Mouse (Mus musculus) forebrain, embryonic 16.5 days (tissue): ENCODE measurements around the gene Slc16a11. TPM values are rescaled to one million over a fixed set of nuclear protein-coding genes. Genes with fewer than 3 reads are reported as not detected.

ENCODE experiments used
- ATAC-seq: fragments of 200-750 bp; cut with Nextera tagmentation; 2 replicates; pipeline ENCODE4 v1.8.0; 2017; ENCODE audit warnings: mild to moderate bottlenecking, moderate library complexity
- H3K27ac ChIP-seq: fragments of 300-500 bp; sonication (generic); 2 replicates; pipeline ENCODE4 v1.5.1; 2014; ENCODE audit warnings: low read length, control low read depth
- H3K27me3 ChIP-seq: fragments of 300-500 bp; sonication (generic); replicated peaks from 2 replicates; pipeline ENCODE4 v1.6.1; 2014; ENCODE audit warnings: low read length; ENCODE audit not compliant: control insufficient read depth, insufficient read depth
- H3K36me3 ChIP-seq: fragments of 300-500 bp; sonication (generic); 2 replicates; pipeline ENCODE4 v1.6.1; 2014; ENCODE audit not compliant: control insufficient read depth, insufficient read depth
- H3K4me1 ChIP-seq: fragments of 300-500 bp; sonication (generic); replicated peaks from 2 replicates; pipeline ENCODE4 v1.6.1; 2014; ENCODE audit warnings: low read length; ENCODE audit not compliant: control insufficient read depth, insufficient read depth
- H3K4me2 ChIP-seq: fragments of 300-500 bp; sonication (generic); 2 replicates; pipeline ENCODE4 v1.6.1; 2014; ENCODE audit warnings: mild to moderate bottlenecking, low read length, control low read depth
- H3K4me3 ChIP-seq: fragments of 300-500 bp; sonication (generic); replicated peaks from 2 replicates; pipeline ENCODE4 v1.5.1; 2014; ENCODE audit warnings: mild to moderate bottlenecking, low read length, control low read depth
- H3K9ac ChIP-seq: fragments of 300-500 bp; sonication (generic); replicated peaks from 2 replicates; pipeline ENCODE4 v1.6.1; 2014; ENCODE audit warnings: low read depth, low read length, control low read depth
- H3K9me3 ChIP-seq: fragments of 300-500 bp; sonication (generic); 2 replicates; pipeline ENCODE4 v1.6.1; 2016; ENCODE audit warnings: low read length; ENCODE audit not compliant: control insufficient read depth
- WGBS: fragments of 180-500 bp; shearing (Covaris S2); extraction: QIAGEN DNeasy Blood & Tissue Kit; methylation state at CpG from one replicate; pipeline ENCODE4 v1.1.7; 2014; 5-methylcytosine and 5-hydroxymethylcytosine counted together
- polyA plus RNA-seq: library from polyadenylated mRNA; unstranded; fragments of >200 nt; fragmentation: Nextera tagmentation; extraction: Ambion mirVana; gene quantifications from 2 replicates; pipeline ENCODE4 v1.2.1, GENCODE M21; 2015

Slc16a11 gene
- polyA plus RNA-seq, 1 experiment from 2014 or later, result 4.8 TPM

GRCm38 (mm10) chr11:70193354-70194285, 18.9 kb upstream of the Slc16a11 start:
- 64% methylated on average over 11 of the region's 11 CpGs for whole genome bisulfite sequencing
- H3K4me3 ChIP-seq, result no peak overlapping the region
- H3K27me3 ChIP-seq, result no peaks in the 10 kb centered on the region
- no peaks in the 10 kb centered on the region for H3K36me3 ChIP-seq
- no peak overlapping the region for H3K27ac ChIP-seq
- H3K4me2 ChIP-seq, result no peak overlapping the region
- ATAC-seq, result no peak
- H3K9me3 ChIP-seq, result no peaks in the 10 kb centered on the region
- H3K4me1 ChIP-seq, result no peaks in the 10 kb centered on the region
- no peak overlapping the region for H3K9ac ChIP-seq

GRCm38 (mm10) chr11:70198332-70198731, 14.2 kb upstream of the Slc16a11 start:
- 86% methylated on average over 3 of the region's 3 CpGs for WGBS
- Histone ChIP-seq H3K36me3 (no peaks in the 10 kb centered on the region), H3K4me2 (no peak overlapping the region)

GRCm38 (mm10) chr11:70199107-70199506, 13.4 kb upstream of the Slc16a11 start:
- Histone ChIP-seq H3K27me3 (no peaks in the 10 kb centered on the region), H3K36me3 (no peaks in the 10 kb centered on the region), H3K4me2 (no peak overlapping the region), H3K27ac (no peak overlapping the region), H3K4me3 (no peak overlapping the region), H3K9me3 (no peaks in the 10 kb centered on the region), H3K4me1 (no peaks in the 10 kb centered on the region), H3K9ac (no peak overlapping the region)
- ATAC-seq, result no peak
- WGBS, result 79% methylated on average over 8 of the region's 8 CpGs

More at GRCm38 (mm10) chr11:70198332-70198731, 14.2 kb upstream of the Slc16a11 start:
- ATAC-seq, result no peak
- Histone ChIP-seq H3K27ac (no peak overlapping the region), H3K4me1 (no peaks in the 10 kb centered on the region), H3K9me3 (no peaks in the 10 kb centered on the region), H3K9ac (no peak overlapping the region), H3K4me3 (no peak overlapping the region), H3K27me3 (no peaks in the 10 kb centered on the region)

GRCm38 (mm10) chr11:70200036-70200608, 12.4 kb upstream of the Slc16a11 start:
- ATAC-seq, result no peak
- H3K9me3 ChIP-seq, result no peaks in the 10 kb centered on the region
- no peaks in the 10 kb centered on the region for H3K36me3 ChIP-seq
- WGBS, result 89% methylated on average over 5 of the region's 5 CpGs
- no peaks in the 10 kb centered on the region for H3K4me1 ChIP-seq
- H3K9ac ChIP-seq, result no peak overlapping the region
- H3K4me3 ChIP-seq, result no peak overlapping the region
- H3K27ac ChIP-seq, result no peak overlapping the region
- no peaks in the 10 kb centered on the region for H3K27me3 ChIP-seq
- H3K4me2 ChIP-seq, result no peak overlapping the region

GRCm38 (mm10) chr11:70201691-70202090, 10.9 kb upstream of the Slc16a11 start:
- H3K4me2 ChIP-seq, result no peak overlapping the region
- 38% methylated on average over 5 of the region's 5 CpGs for WGBS
- no peaks in the 10 kb centered on the region for H3K4me1 ChIP-seq
- H3K9me3 ChIP-seq, result no peaks in the 10 kb centered on the region
- H3K9ac ChIP-seq, result no peak overlapping the region
- H3K36me3 ChIP-seq, result no peaks in the 10 kb centered on the region
- ATAC-seq, result no peak
- no peaks in the 10 kb centered on the region for H3K27me3 ChIP-seq
- H3K4me3 ChIP-seq, result no peak overlapping the region
- H3K27ac ChIP-seq, result no peak overlapping the region

DNA sequence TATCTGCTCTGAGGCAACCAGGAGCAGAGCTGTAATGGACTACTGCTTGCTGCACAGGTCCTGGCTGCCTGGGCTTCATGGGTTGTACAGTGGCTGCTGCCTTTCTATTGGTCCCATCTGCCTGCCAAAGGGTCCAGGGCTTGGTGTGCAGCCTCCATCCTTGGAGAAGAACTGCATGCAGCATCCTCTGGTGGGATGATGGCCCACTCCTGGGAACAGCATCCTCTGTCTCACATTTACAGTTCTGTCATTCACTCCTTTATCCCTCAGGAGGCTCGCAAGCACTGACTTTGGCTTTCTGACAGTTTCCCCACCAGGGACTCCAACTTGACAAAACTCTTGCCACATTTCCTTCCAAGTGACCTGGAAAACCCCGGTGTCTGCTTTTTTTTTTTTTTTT, 5.8 kb upstream of the Slc16a11 start:
- H3K4me2 ChIP-seq, result no peak overlapping the region
- no peaks in the 10 kb centered on the region for H3K9me3 ChIP-seq
- H3K27me3 ChIP-seq, result no peaks in the 10 kb centered on the region
- WGBS, result 85% methylated on average over 2 of the region's 2 CpGs
- no peaks in the 10 kb centered on the region for H3K4me1 ChIP-seq
- ATAC-seq, result no peak
- H3K36me3 ChIP-seq, result no peaks in the 10 kb centered on the region
- H3K4me3 ChIP-seq, result no peak overlapping the region
- no peak overlapping the region for H3K9ac ChIP-seq
- H3K27ac ChIP-seq, result no peak overlapping the region

DNA sequence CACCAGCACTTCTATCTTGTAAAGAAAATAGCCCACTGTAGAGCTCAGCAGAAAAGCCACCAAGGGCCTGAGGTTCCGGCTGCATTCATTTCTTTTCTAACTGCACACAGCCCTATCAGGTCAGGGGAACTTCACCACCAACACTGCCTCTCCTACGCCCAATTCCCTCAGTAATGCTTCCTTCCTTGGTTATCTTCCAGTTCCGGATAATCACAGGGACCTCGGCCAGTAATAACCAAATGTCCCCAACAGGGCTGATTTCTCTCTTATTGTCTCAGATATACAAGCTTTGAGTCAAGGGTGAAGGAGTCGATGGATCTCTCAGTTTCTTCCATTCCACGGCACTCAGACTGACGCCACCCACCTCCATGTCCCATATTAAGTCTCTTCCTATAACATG, 5.3 kb upstream of the Slc16a11 start:
- no peak overlapping the region for H3K4me2 ChIP-seq

GRCm38 (mm10) chr11:70208778-70209388, 3.7 kb upstream of the Slc16a11 start:
- ATAC-seq, result no peak
- Histone ChIP-seq H3K4me1 (peaks cover 5% of the 10 kb centered on the region), H3K27ac (no peak overlapping the region), H3K36me3 (no peaks in the 10 kb centered on the region), H3K27me3 (peaks cover 14% of the 10 kb centered on the region), H3K4me3 (no peak overlapping the region), H3K9me3 (no peaks in the 10 kb centered on the region), H3K9ac (no peak overlapping the region), H3K4me2 (no peak overlapping the region)
- WGBS, result 79% methylated on average over 5 of the region's 5 CpGs

More for the DNA sequence above, 5.3 kb upstream of the Slc16a11 start:
- H3K4me1 ChIP-seq, result no peaks in the 10 kb centered on the region
- no peak overlapping the region for H3K27ac ChIP-seq
- H3K36me3 ChIP-seq, result no peaks in the 10 kb centered on the region
- peaks cover 4% of the 10 kb centered on the region for H3K27me3 ChIP-seq
- H3K9me3 ChIP-seq, result no peaks in the 10 kb centered on the region
- no peak overlapping the region for H3K4me3 ChIP-seq
- no peak for ATAC-seq
- WGBS, result 82% methylated on average over 7 of the region's 7 CpGs
- no peak overlapping the region for H3K9ac ChIP-seq

- Histone ChIP-seq H3K9ac (no peak overlapping the region), H3K4me2 (no peak overlapping the region), H3K4me3 (no peak overlapping the region), H3K4me1 (peaks cover 16% of the 10 kb centered on the region), H3K27me3 (peaks cover 32% of the 10 kb centered on the region), H3K27ac (no peak overlapping the region), H3K36me3 (no peaks in the 10 kb centered on the region), H3K9me3 (no peaks in the 10 kb centered on the region)
- ATAC-seq, result no peak
- WGBS, result 90% methylated on average over 2 of the region's 2 CpGs
These were observed 1.9 kb upstream of the Slc16a11 start for GRCm38 (mm10) chr11:70210681-70211080.
